Mouse (Mus musculus): ENCODE measurements around the gene Rbl1. TPM values are rescaled to one million over a fixed set of nuclear protein-coding genes. Genes with fewer than 3 reads are reported as not detected.

The Rbl1 gene
- polyA plus RNA-seq, 1 experiment from 2014 or later = 21.2 TPM

GRCm38 (mm10) chr2:157129601-157130164, 74.7 kb downstream of the Rbl1 start:
- WGBS = 78% methylated on average over 11 of the region's 11 CpGs
- no peak for ATAC-seq (ENCODE audit: low FRiP score, low read depth)
- peaks cover 29% of the 10 kb centered on the region for H3K36me3 ChIP-seq
- no peak overlapping the region for H3K27ac ChIP-seq
- H3K4me1 ChIP-seq = peaks cover 8% of the 10 kb centered on the region; the same call in 1 of the 2 replicates
- no peaks in the 10 kb centered on the region for H3K9me3 ChIP-seq
- no peaks in the 10 kb centered on the region for H3K27me3 ChIP-seq
- no peak overlapping the region for H3K9ac ChIP-seq
- no peak overlapping the region for H3K4me3 ChIP-seq
- no peak overlapping the region for H3K4me2 ChIP-seq (replicated peaks)

- ATAC-seq (ENCODE audit: low FRiP score, low read depth) = no peak
- Histone ChIP-seq H3K27me3 (no peaks in the 10 kb centered on the region), H3K4me3 (no peak overlapping the region), H3K36me3 (peaks cover 33% of the 10 kb centered on the region), H3K4me1 (peaks cover 8% of the 10 kb centered on the region; the same call in 1 of the 2 replicates), H3K4me2 (replicated peaks) (no peak overlapping the region), H3K9ac (no peak overlapping the region), H3K9me3 (no peaks in the 10 kb centered on the region), H3K27ac (no peak overlapping the region)
- 93% methylated on average over 4 of the region's 4 CpGs for WGBS
These were observed 75.2 kb downstream of the Rbl1 start for GRCm38 (mm10) chr2:157129096-157129495.

DNA sequence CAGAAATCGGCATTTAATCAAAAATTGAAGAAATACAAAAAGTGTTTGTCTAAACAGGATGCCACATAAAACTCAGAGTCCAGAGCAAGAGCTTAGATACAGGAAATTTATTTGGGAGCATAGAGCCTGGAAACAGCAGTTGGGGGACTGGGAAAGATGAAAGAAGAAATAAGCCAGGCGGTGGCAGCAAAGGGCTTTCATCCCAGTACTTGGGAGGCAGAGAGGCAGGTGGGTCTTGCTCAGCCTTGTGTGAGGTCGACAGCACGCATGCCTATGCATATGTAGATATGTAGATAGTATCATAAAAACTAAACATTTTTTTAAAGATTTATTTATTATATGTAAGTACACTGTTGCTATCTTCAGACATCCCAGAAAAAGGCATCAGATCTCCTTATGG, 76.3 kb downstream of the Rbl1 start:
- H3K27me3 ChIP-seq = no peaks in the 10 kb centered on the region
- no peak overlapping the region for H3K9ac ChIP-seq
- peaks cover 35% of the 10 kb centered on the region for H3K36me3 ChIP-seq
- no peak for ATAC-seq (ENCODE audit: low FRiP score, low read depth)
- H3K4me2 ChIP-seq (replicated peaks) = no peak overlapping the region
- WGBS = 68% methylated on average over 4 of the region's 4 CpGs
- H3K27ac ChIP-seq = no peak overlapping the region
- no peaks in the 10 kb centered on the region for H3K4me1 ChIP-seq
- no peaks in the 10 kb centered on the region for H3K9me3 ChIP-seq
- no peak overlapping the region for H3K4me3 ChIP-seq

- ATAC-seq (ENCODE audit: low FRiP score, low read depth) = no peak
- 87% methylated on average over 3 of the region's 3 CpGs for WGBS
- no peak overlapping the region for H3K27ac ChIP-seq
- H3K9ac ChIP-seq = no peak overlapping the region
- H3K27me3 ChIP-seq = no peaks in the 10 kb centered on the region
- H3K36me3 ChIP-seq = peaks cover 40% of the 10 kb centered on the region
- no peaks in the 10 kb centered on the region for H3K4me1 ChIP-seq
- no peaks in the 10 kb centered on the region for H3K9me3 ChIP-seq
- no peak overlapping the region for H3K4me3 ChIP-seq
- no peak overlapping the region for H3K4me2 ChIP-seq (replicated peaks)
These were observed 77.0 kb downstream of the Rbl1 start for GRCm38 (mm10) chr2:157127370-157127769.

DNA sequence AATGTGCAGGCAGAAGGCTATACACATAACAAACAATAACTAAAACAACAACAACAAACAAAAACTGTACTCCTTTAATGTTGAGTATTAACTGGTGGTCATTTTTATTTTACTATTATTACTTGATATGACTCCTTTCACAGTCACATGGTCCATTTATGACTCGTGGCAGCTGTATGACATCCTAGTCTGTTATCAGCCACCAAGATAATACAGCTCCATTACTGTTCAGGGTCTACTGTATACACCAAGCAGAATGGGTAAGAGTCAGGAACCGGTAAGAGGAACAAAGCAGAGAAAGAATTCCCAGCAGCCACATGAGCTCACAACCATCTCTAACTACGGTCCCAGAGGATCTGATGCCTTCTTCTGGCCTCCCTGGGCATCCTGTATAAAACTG, 79.1 kb downstream of the Rbl1 start:
- Histone ChIP-seq H3K27ac (no peak overlapping the region), H3K9ac (no peak overlapping the region), H3K4me1 (no peaks in the 10 kb centered on the region), H3K9me3 (no peaks in the 10 kb centered on the region), H3K4me2 (replicated peaks) (no peak overlapping the region), H3K4me3 (no peak overlapping the region), H3K36me3 (peaks cover 56% of the 10 kb centered on the region), H3K27me3 (no peaks in the 10 kb centered on the region)
- 94% methylated on average over 3 of the region's 3 CpGs for WGBS
- ATAC-seq (ENCODE audit: low FRiP score, low read depth) = no peak

- WGBS = 90% methylated on average over 8 of the region's 8 CpGs
- no peaks in the 10 kb centered on the region for H3K4me1 ChIP-seq
- peaks cover 54% of the 10 kb centered on the region for H3K36me3 ChIP-seq
- no peak overlapping the region for H3K4me3 ChIP-seq
- no peaks in the 10 kb centered on the region for H3K9me3 ChIP-seq
- no peak overlapping the region for H3K27ac ChIP-seq
- no peak for ATAC-seq (ENCODE audit: low FRiP score, low read depth)
- H3K9ac ChIP-seq = no peak overlapping the region
- no peak overlapping the region for H3K4me2 ChIP-seq (replicated peaks)
- no peaks in the 10 kb centered on the region for H3K27me3 ChIP-seq
These were observed 82.6 kb downstream of the Rbl1 start for GRCm38 (mm10) chr2:157121766-157122165.

DNA sequence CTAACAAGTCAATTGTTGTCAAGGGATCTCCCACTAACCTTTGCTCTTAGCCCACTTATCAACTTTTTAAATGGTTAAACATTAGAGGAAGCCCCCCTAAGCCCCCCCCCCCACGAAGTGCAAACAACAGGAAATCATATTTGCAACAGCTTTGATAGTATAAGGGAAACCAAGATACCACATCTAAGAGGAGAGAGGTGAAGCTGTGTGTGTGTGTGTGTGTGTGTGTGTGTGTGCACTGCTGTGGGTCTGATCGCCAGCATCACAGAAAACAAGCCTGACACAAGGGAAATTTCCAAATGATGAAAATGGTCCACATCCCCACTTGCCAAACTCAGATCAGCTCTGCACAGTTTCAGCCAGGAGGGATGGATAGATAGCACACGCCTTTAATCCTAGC, 85.3 kb downstream of the Rbl1 start:
- no peaks in the 10 kb centered on the region for H3K4me1 ChIP-seq
- no peak overlapping the region for H3K4me2 ChIP-seq (replicated peaks)
- WGBS = 74% methylated on average over 3 of the region's 3 CpGs
- H3K4me3 ChIP-seq = no peak overlapping the region
- no peak for ATAC-seq (ENCODE audit: low FRiP score, low read depth)
- H3K36me3 ChIP-seq = peaks cover 50% of the 10 kb centered on the region
- no peaks in the 10 kb centered on the region for H3K9me3 ChIP-seq
- H3K27me3 ChIP-seq = no peaks in the 10 kb centered on the region
- no peak overlapping the region for H3K27ac ChIP-seq
- H3K9ac ChIP-seq = no peak overlapping the region

- Histone ChIP-seq H3K27ac (no peak overlapping the region), H3K27me3 (no peaks in the 10 kb centered on the region), H3K4me3 (no peak overlapping the region), H3K4me1 (no peaks in the 10 kb centered on the region), H3K9me3 (no peaks in the 10 kb centered on the region), H3K4me2 (replicated peaks) (no peak overlapping the region), H3K36me3 (peaks cover 55% of the 10 kb centered on the region), H3K9ac (no peak overlapping the region)
- WGBS = 86% methylated on average over 4 of the region's 4 CpGs
- ATAC-seq (ENCODE audit: low FRiP score, low read depth) = no peak
These were observed 85.8 kb downstream of the Rbl1 start for GRCm38 (mm10) chr2:157118556-157118955.

GRCm38 (mm10) chr2:157116964-157117363, 87.4 kb downstream of the Rbl1 start:
- no peak for ATAC-seq (ENCODE audit: low FRiP score, low read depth)
- Histone ChIP-seq H3K4me2 (replicated peaks) (no peak overlapping the region), H3K4me3 (no peak overlapping the region), H3K27me3 (no peaks in the 10 kb centered on the region), H3K36me3 (peaks cover 58% of the 10 kb centered on the region), H3K9ac (no peak overlapping the region), H3K27ac (no peak overlapping the region), H3K4me1 (no peaks in the 10 kb centered on the region), H3K9me3 (no peaks in the 10 kb centered on the region)
- 19% methylated on average over 3 of the region's 3 CpGs for WGBS

- no peaks in the 10 kb centered on the region for H3K9me3 ChIP-seq
- H3K9ac ChIP-seq = no peak overlapping the region
- no peak overlapping the region for H3K27ac ChIP-seq
- no peaks in the 10 kb centered on the region for H3K4me1 ChIP-seq
- no peak for ATAC-seq (ENCODE audit: low FRiP score, low read depth)
- no peak overlapping the region for H3K4me2 ChIP-seq (replicated peaks)
- H3K27me3 ChIP-seq = no peaks in the 10 kb centered on the region
- WGBS = 85% methylated on average over 4 of the region's 4 CpGs
- H3K4me3 ChIP-seq = no peak overlapping the region
- H3K36me3 ChIP-seq = peaks cover 77% of the 10 kb centered on the region
These were observed 96.1 kb downstream of the Rbl1 start for GRCm38 (mm10) chr2:157108236-157108635.

DNA sequence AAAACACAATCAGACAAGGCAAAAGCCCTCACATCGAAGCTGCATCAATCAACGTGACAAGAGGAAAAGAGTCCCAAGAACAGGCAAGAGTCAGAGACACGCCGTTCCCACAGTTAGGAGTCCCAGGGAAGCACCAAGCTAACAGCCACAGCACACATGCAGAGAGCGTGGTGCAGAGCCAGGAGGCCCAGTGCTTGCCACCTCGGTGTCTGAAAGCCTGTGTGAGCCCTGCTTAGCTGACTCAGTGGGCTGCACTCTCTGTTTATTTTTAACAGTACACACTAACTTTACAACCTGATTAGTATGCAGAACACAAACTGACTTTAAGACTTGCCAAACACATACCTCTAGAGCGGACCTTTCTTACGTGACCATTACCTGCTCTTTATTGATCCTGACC, 99.9 kb downstream of the Rbl1 start:
- no peak overlapping the region for H3K4me3 ChIP-seq
- H3K27me3 ChIP-seq = no peaks in the 10 kb centered on the region
- 88% methylated on average over 8 of the region's 8 CpGs for WGBS
- H3K4me1 ChIP-seq = no peaks in the 10 kb centered on the region
- no peaks in the 10 kb centered on the region for H3K9me3 ChIP-seq
- ATAC-seq (ENCODE audit: low FRiP score, low read depth) = no peak
- no peak overlapping the region for H3K4me2 ChIP-seq (replicated peaks)
- H3K36me3 ChIP-seq = peaks cover 81% of the 10 kb centered on the region
- H3K27ac ChIP-seq = no peak overlapping the region
- no peak overlapping the region for H3K9ac ChIP-seq

- no peak for ATAC-seq (ENCODE audit: low FRiP score, low read depth)
- Histone ChIP-seq H3K4me3 (no peak overlapping the region), H3K27me3 (no peaks in the 10 kb centered on the region), H3K9me3 (no peaks in the 10 kb centered on the region), H3K27ac (no peak overlapping the region), H3K4me2 (replicated peaks) (no peak overlapping the region), H3K36me3 (peaks cover 76% of the 10 kb centered on the region), H3K9ac (no peak overlapping the region), H3K4me1 (no peaks in the 10 kb centered on the region)
- 70% methylated on average over 2 of the region's 2 CpGs for WGBS
These were observed 102.1 kb downstream of the Rbl1 start for GRCm38 (mm10) chr2:157102256-157102655.

DNA sequence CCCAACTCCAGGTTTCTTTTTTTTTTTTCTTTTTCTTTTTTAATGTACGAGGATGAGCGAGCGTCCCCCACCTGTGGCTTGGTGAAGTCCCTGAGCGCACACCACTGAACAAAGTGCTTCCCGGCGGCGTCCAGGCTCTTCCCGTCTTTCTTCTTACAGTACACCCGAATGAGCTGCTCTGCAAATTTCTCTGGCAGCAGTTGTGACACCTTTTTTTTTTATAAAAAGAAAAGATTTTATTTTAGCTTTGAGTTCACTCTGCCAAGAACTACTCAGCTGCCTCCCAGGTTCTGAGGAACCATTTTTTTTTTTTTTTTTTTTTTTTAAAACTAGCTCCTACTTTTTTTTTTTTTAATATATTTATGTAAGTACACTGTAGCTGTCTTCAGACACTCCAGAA, 102.7 kb downstream of the Rbl1 start:
- no peak overlapping the region for H3K27ac ChIP-seq
- no peaks in the 10 kb centered on the region for H3K4me1 ChIP-seq
- H3K27me3 ChIP-seq = no peaks in the 10 kb centered on the region
- WGBS = 97% methylated on average over 9 of the region's 9 CpGs
- no peak overlapping the region for H3K4me3 ChIP-seq
- ATAC-seq (ENCODE audit: low FRiP score, low read depth) = no peak
- no peaks in the 10 kb centered on the region for H3K9me3 ChIP-seq
- H3K36me3 ChIP-seq = peaks cover 71% of the 10 kb centered on the region
- H3K4me2 ChIP-seq (replicated peaks) = no peak overlapping the region
- H3K9ac ChIP-seq = no peak overlapping the region

Measured in limb, embryonic 13.5 days (tissue).